Mouse (Mus musculus) heart, postnatal 14 days (tissue): Measurements from ENCODE around the gene Wipi2. TPM values are rescaled to one million over a fixed set of nuclear protein-coding genes. Genes with fewer than 3 reads are reported as not detected.
A peak's percentile ranks its signal among the peaks of the same experiment; 100 is the strongest.

ENCODE experiments used
- DNase-seq, 2 experiments: peaks; one replicate each; pipeline ENCODE4 v3.0.0; 2021 to 2022
- intact Hi-C: fragments of 180-260 bp; cut with DNase I; formaldehyde crosslinking; loops from one replicate; pipeline ENCODE4 v1.15.1; 2025
- total RNA-seq, 2 experiments: library from RNA; stranded (reverse); gene quantifications; 2 replicates each; pipeline ENCODE4 v1.2.3; 2021

The Wipi2 gene
- total RNA-seq, 2 experiments from 2014 or later, result 36.1 TPM

DNA sequence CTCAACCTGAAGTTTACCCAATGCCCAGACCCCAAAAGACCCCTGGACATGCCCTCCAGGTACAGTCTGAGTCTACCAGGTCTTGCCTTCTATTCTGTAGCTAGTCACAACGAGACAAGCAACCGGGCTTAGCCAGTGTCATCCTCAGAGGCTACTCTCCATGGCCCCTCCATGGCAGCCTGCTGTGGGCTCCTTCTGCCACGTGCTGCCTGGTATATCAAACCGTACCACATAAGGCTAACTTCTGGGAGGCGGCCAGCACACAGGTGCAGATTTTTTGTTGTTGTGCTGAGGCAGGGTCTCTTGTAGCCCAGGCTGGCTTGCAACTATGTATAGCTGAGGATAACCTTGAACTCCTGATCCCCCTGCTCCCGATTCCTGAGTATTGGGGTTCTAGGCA lies 88.6 kb downstream of the Wipi2 start:
- DNase-seq, result no peak
- intact Hi-C loops, result loop anchor here (5.0 kb wide), 4 partner anchors 39 to 239 kb away; no protein-coding TSS in a partner anchor

DNA sequence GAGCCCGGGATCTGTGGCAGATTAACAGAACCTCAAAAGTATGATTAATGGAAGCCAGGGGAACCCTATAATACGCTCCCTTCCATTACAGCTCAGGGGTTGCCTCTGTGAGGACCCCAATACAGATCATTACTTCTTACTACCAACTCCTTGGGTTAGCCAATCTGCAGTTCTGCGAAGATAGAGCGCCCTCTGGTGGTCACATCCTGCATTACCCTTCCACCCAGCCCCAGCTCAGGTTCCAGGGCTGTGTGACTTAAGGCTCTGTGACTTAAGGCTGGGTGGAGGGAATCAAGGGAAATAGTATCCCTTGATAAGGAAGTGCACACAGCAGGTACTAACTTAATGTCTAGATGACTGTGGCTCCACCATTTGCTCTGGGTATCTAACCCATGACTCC lies 90.5 kb downstream of the Wipi2 start:
- intact Hi-C loops, result loop anchor here (1.0 to 5.0 kb wide), 5 partner anchors 41 to 241 kb away; no protein-coding TSS in a partner anchor

DNA sequence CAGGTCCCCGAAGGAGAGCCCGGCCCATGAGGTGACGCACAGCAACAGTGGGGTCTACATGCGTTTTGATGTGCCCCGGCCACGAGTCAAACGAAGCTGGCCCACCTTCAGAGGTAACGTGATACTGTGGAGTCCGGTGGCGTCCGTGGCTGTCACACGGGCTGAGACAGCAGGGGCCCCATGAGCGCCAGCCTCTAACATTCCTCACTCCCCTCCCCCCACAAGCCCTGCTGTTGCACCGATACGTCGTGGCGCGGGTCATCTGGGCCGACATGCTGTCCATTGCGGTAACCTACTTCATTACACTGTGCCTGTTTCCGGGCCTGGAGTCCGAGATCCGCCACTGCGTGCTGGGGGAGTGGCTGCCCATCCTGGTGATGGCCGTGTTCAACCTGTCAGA lies 91.0 kb downstream of the Wipi2 start:
- intact Hi-C loops, result loop anchor here (1.0 to 5.0 kb wide), 5 partner anchors 41 to 241 kb away; no protein-coding TSS in a partner anchor
- no peak for DNase-seq

More for the DNA sequence above, 90.5 kb downstream of the Wipi2 start:
- peak; percentile 78 to 89 for DNase-seq

DNA sequence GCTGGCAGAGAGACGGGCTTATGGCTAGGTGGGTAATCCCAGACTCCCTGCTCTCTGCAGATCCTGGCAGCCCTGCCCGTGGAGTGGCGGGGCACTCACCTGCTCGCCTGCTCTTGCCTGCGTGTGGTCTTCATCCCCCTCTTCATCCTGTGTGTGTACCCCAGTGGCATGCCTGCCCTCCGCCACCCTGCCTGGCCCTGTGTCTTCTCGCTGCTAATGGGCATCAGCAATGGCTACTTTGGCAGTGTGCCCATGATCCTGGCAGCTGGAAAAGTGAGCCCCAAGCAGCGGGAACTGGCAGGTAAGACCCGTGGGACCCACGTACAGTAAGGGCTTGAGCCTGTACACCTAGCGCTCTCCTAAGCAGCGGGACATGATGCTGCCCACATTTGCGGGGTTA lies 92.4 kb downstream of the Wipi2 start:
- intact Hi-C loops, result loop anchor here (5.0 kb wide), 5 partner anchors 43 to 243 kb away; no protein-coding TSS in a partner anchor
- no peak for DNase-seq

Other genes with a start within 250 kb of the Wipi2 start
- gene Foxk1, start 226.2 kb upstream of the Wipi2 start, total RNA-seq, result 10 to 100 TPM; 16.7 to 17.5 TPM
- 1 to 10 TPM; 5.9 to 8.7 TPM for gene Ap5z1, start 163.8 kb upstream of the Wipi2 start, total RNA-seq
- under 1 TPM; 0.17 to 0.22 TPM for gene Papolb, start 97.6 kb upstream of the Wipi2 start, total RNA-seq
- 1 to 10 TPM; 2.8 to 3.7 TPM for gene Radil, start 76.6 kb upstream of the Wipi2 start, total RNA-seq
- gene Mmd2, start 18.9 kb upstream of the Wipi2 start, total RNA-seq, result under 1 TPM in 1 of 2 experiments, not detected in 1; 0.41 TPM
- under 1 TPM; 0.63 to 0.69 TPM for gene Slc29a4, start 64.8 kb downstream of the Wipi2 start, total RNA-seq
- gene Tnrc18, start 190.0 kb downstream of the Wipi2 start, total RNA-seq, result 10 to 100 TPM; 75.6 to 83.8 TPM